Mouse (Mus musculus): ENCODE data around the gene 2310011J03Rik. TPM values are rescaled to one million over a fixed set of nuclear protein-coding genes. Genes with fewer than 3 reads are reported as not detected.
A peak's percentile ranks its signal among the peaks of the same experiment; 100 is the strongest.

2310011J03Rik gene
- polyA plus RNA-seq, 1 experiment from 2014 or later, result 21.6 TPM

GRCm38 (mm10) chr10:80282481-80283441, 37.6 kb downstream of the 2310011J03Rik start:
- DNase-seq (no peak), ATAC-seq (ENCODE audit: low FRiP score, low TSS enrichment) (no peak)
- H3K4me2 ChIP-seq (ENCODE audit: low read length), result no peak overlapping the region
- H3K27me3 ChIP-seq (ENCODE audit: control insufficient read depth, insufficient read depth, low read length), result no peaks in the 10 kb centered on the region
- no peaks in the 10 kb centered on the region for H3K4me1 ChIP-seq (ENCODE audit: control insufficient read depth, insufficient read depth, low read length)
- H3K27ac ChIP-seq (replicated peaks; ENCODE audit: low read depth, low read length), result no peak overlapping the region
- H3K9ac ChIP-seq (replicated peaks; ENCODE audit: low read length), result no peak overlapping the region; the same call in 1 of the 2 replicates
- peaks cover 96% of the 10 kb centered on the region for H3K36me3 ChIP-seq (ENCODE audit: control insufficient read depth, insufficient read depth, low read length)
- H3K9me3 ChIP-seq (ENCODE audit: control insufficient read depth, low read length), result no peaks in the 10 kb centered on the region
- 90% methylated on average over 20 of the region's 20 CpGs for WGBS
- H3K4me3 ChIP-seq (replicated peaks; ENCODE audit: low read depth, low read length), result no peak overlapping the region

DNA sequence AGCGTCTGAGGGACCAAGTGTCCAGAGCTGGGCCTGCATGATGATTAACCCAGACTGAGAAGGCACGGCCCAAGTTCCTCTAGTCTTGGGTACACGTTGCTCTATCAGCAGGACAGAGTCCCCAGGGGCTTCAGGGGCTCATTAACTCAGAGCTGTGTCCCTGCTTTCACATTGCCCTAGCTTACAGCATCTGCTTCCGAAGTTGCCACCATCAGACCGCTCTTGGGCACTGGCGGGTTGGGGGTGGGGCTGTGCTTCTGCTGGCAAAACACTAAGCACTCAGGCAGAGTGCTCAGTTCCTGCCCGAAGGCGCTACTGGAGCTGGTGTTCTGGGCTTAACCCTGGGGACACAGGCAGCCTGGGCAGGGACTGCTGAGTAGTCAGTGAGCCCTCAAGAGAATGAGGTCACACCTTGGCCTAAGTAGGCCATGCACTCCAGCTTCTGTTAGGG, 38.4 kb downstream of the 2310011J03Rik start:
- H3K4me1 ChIP-seq (ENCODE audit: control insufficient read depth, insufficient read depth, low read length), result no peaks in the 10 kb centered on the region
- no peak overlapping the region for H3K4me3 ChIP-seq (replicated peaks; ENCODE audit: low read depth, low read length)
- H3K9me3 ChIP-seq (ENCODE audit: control insufficient read depth, low read length), result no peaks in the 10 kb centered on the region
- H3K36me3 ChIP-seq (ENCODE audit: control insufficient read depth, insufficient read depth, low read length), result peaks cover 96% of the 10 kb centered on the region
- H3K27ac ChIP-seq (replicated peaks; ENCODE audit: low read depth, low read length), result no peak overlapping the region
- no peak overlapping the region; the same call in 1 of the 2 replicates for H3K9ac ChIP-seq (replicated peaks; ENCODE audit: low read length)
- DNase-seq (peak; percentile 39), ATAC-seq (ENCODE audit: low FRiP score, low TSS enrichment) (peak; percentile 13; the same call in 1 of the 2 replicates)
- WGBS, result 57% methylated on average over 8 of the region's 8 CpGs
- no peaks in the 10 kb centered on the region for H3K27me3 ChIP-seq (ENCODE audit: control insufficient read depth, insufficient read depth, low read length)
- no peak overlapping the region for H3K4me2 ChIP-seq (ENCODE audit: low read length)

DNA sequence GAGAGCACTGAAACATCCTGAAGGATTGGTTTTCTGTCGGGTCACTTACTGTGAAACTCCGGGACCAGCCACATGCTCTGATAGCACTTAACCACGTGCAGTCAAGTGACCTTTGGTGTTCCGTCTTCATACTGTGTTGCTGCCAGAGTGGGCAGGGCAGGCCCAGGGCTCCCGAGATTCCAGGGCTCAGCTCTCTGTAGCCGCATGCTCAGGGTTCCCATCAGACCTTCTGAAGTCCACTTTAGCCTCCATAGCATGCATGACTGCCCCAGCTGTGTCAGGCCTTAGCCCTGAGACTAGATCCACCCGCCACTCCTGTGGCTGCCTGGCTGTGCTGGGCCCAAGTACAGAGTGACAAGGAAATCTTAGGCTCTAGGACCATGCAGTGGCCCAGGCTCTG, 39.0 kb downstream of the 2310011J03Rik start:
- H3K4me2 ChIP-seq (ENCODE audit: low read length), result no peak overlapping the region
- DNase-seq (no peak), ATAC-seq (ENCODE audit: low FRiP score, low TSS enrichment) (no peak)
- H3K27ac ChIP-seq (replicated peaks; ENCODE audit: low read depth, low read length), result no peak overlapping the region
- 80% methylated on average over 7 of the region's 7 CpGs for WGBS
- H3K36me3 ChIP-seq (ENCODE audit: control insufficient read depth, insufficient read depth, low read length), result peaks cover 96% of the 10 kb centered on the region
- no peak overlapping the region; the same call in 1 of the 2 replicates for H3K9ac ChIP-seq (replicated peaks; ENCODE audit: low read length)
- no peaks in the 10 kb centered on the region for H3K4me1 ChIP-seq (ENCODE audit: control insufficient read depth, insufficient read depth, low read length)
- no peaks in the 10 kb centered on the region for H3K27me3 ChIP-seq (ENCODE audit: control insufficient read depth, insufficient read depth, low read length)
- no peak overlapping the region for H3K4me3 ChIP-seq (replicated peaks; ENCODE audit: low read depth, low read length)
- no peaks in the 10 kb centered on the region for H3K9me3 ChIP-seq (ENCODE audit: control insufficient read depth, low read length)

DNA sequence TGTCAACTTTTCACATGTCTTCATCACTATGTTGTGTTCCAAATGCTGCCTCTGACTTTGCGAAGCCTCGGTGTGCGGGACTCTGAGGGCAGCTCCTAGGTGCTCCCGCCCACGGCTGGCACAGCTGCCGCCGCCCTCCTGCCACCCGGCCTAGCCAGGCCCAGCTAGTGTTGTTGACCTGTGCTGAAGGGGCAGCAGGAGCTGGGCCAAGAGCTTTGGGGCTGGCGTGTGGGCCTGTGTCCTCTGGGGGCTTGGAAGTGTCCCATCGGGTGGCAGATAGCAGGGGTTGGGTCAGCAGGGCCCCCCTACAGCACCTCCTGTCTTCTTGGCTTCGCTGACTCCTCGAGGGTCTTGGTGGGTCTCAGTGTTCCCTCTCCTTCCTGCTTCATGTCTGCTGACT, 41.1 kb downstream of the 2310011J03Rik start:
- no peak overlapping the region for H3K4me3 ChIP-seq (replicated peaks; ENCODE audit: low read depth, low read length)
- no peaks in the 10 kb centered on the region for H3K27me3 ChIP-seq (ENCODE audit: control insufficient read depth, insufficient read depth, low read length)
- DNase-seq (no peak), ATAC-seq (ENCODE audit: low FRiP score, low TSS enrichment) (no peak)
- H3K9me3 ChIP-seq (ENCODE audit: control insufficient read depth, low read length), result no peaks in the 10 kb centered on the region
- H3K4me1 ChIP-seq (ENCODE audit: control insufficient read depth, insufficient read depth, low read length), result no peaks in the 10 kb centered on the region
- no peak overlapping the region for H3K27ac ChIP-seq (replicated peaks; ENCODE audit: low read depth, low read length)
- H3K9ac ChIP-seq (replicated peaks; ENCODE audit: low read length), result no peak overlapping the region
- H3K4me2 ChIP-seq (ENCODE audit: low read length), result no peak overlapping the region
- 94% methylated on average over 12 of the region's 12 CpGs for WGBS
- peaks cover 94% of the 10 kb centered on the region for H3K36me3 ChIP-seq (ENCODE audit: control insufficient read depth, insufficient read depth, low read length)

- Histone ChIP-seq H3K4me1 (ENCODE audit: control insufficient read depth, insufficient read depth, low read length) (no peaks in the 10 kb centered on the region), H3K27me3 (ENCODE audit: control insufficient read depth, insufficient read depth, low read length) (no peaks in the 10 kb centered on the region), H3K9ac (replicated peaks; ENCODE audit: low read length) (no peak overlapping the region), H3K27ac (replicated peaks; ENCODE audit: low read depth, low read length) (no peak overlapping the region), H3K9me3 (ENCODE audit: control insufficient read depth, low read length) (no peaks in the 10 kb centered on the region), H3K4me3 (replicated peaks; ENCODE audit: low read depth, low read length) (no peak overlapping the region), H3K36me3 (ENCODE audit: control insufficient read depth, insufficient read depth, low read length) (peaks cover 91% of the 10 kb centered on the region), H3K4me2 (ENCODE audit: low read length) (no peak overlapping the region)
- 95% methylated on average over 9 of the region's 9 CpGs for WGBS
- ATAC-seq (ENCODE audit: low FRiP score, low TSS enrichment) (no peak), DNase-seq (no peak)
These were observed 41.9 kb downstream of the 2310011J03Rik start for GRCm38 (mm10) chr10:80278390-80278789.

DNA sequence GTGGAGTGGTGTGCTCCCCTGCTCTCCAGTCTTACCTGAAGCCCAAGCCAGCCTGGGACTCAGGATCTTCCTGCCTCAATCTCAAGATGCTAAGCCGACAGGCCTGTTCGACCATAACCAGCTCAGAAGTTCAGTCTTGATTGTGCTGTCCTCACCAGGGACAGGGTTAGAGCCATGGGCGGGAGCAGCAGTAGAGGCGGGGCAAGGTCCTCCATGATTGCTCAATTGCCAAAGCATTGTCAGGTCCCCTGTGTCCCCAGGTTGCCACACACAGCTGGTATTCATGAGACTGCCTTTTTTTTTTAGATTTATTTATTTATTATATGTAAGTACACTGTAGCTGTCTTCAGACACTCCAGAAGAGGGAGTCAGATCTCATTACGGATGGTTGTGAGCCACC, 44.1 kb downstream of the 2310011J03Rik start:
- Histone ChIP-seq H3K27me3 (ENCODE audit: control insufficient read depth, insufficient read depth, low read length) (no peaks in the 10 kb centered on the region), H3K4me1 (ENCODE audit: control insufficient read depth, insufficient read depth, low read length) (no peaks in the 10 kb centered on the region), H3K4me2 (ENCODE audit: low read length) (no peak overlapping the region), H3K36me3 (ENCODE audit: control insufficient read depth, insufficient read depth, low read length) (peaks cover 81% of the 10 kb centered on the region), H3K9ac (replicated peaks; ENCODE audit: low read length) (no peak overlapping the region), H3K27ac (replicated peaks; ENCODE audit: low read depth, low read length) (no peak overlapping the region), H3K4me3 (replicated peaks; ENCODE audit: low read depth, low read length) (no peak overlapping the region), H3K9me3 (ENCODE audit: control insufficient read depth, low read length) (no peaks in the 10 kb centered on the region)
- WGBS, result 85% methylated on average over 5 of the region's 5 CpGs
- no peak for ATAC-seq (ENCODE audit: low FRiP score, low TSS enrichment)
- DNase-seq, result no peak

DNA sequence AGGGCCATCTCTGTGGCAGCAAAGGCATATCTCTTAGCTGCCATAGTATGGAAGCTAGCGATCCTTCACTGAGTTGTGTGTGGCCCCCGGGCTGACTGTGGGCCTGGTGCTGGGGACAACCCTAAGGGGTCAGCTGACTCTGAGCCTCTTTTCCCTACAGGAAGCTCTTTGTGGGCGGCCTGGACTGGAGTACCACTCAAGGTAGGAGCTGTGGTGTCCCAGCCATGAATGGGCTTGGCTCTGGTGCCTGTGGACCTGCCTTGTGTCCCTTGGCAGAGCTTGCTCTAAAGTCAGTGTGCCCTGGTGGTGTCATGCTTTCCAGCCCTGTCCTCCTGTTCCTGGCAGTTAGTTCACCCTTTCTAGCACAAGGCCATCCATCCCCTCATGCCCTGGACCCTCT, 46.5 kb downstream of the 2310011J03Rik start:
- WGBS, result 91% methylated on average over 3 of the region's 3 CpGs
- no peaks in the 10 kb centered on the region for H3K4me1 ChIP-seq (ENCODE audit: control insufficient read depth, insufficient read depth, low read length)
- H3K4me3 ChIP-seq (replicated peaks; ENCODE audit: low read depth, low read length), result no peak overlapping the region
- no peaks in the 10 kb centered on the region for H3K27me3 ChIP-seq (ENCODE audit: control insufficient read depth, insufficient read depth, low read length)
- H3K9me3 ChIP-seq (ENCODE audit: control insufficient read depth, low read length), result no peaks in the 10 kb centered on the region
- DNase-seq, result no peak
- H3K9ac ChIP-seq (replicated peaks; ENCODE audit: low read length), result no peak overlapping the region
- H3K27ac ChIP-seq (replicated peaks; ENCODE audit: low read depth, low read length), result no peak overlapping the region
- no peak overlapping the region for H3K4me2 ChIP-seq (ENCODE audit: low read length)
- ATAC-seq (ENCODE audit: low FRiP score, low TSS enrichment), result no peak
- H3K36me3 ChIP-seq (ENCODE audit: control insufficient read depth, insufficient read depth, low read length), result peaks cover 57% of the 10 kb centered on the region

DNA sequence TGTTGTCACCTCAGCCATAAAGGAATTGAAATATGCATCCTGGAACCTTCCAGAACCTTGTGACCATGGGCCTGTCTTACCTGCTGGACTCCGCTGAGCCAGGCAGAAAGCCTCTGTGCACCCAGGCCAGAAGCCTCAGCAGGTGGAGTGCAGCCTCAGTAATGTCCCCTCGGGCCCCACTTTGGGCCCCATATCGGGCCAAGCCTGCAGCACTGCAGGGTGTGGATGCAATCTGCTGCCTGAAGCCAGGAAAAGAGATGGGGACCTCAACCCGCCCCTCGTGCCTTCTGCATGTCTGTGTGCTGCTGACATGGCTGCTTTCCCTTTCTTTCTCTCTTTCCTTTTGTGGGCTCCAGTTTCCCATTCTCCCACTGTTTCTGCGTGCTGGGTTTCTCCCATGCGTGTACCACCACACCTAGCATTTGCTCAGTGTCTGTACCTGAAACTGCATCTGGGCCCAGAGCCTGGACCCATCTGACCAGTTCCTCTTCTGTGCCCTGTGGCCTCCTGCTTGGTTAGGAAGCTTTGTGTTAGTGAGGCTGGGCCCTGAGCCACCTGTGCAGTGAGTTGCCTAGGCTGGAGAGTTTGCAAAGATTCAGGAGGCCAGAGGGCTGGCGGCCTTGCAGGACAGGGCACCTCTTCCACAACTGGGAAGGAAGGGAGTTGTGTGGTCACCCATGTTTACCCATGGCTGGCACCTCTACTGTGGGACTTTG, 48.3 kb downstream of the 2310011J03Rik start:
- ATAC-seq (ENCODE audit: low FRiP score, low TSS enrichment) (no peak), DNase-seq (no peak)
- Histone ChIP-seq H3K36me3 (ENCODE audit: control insufficient read depth, insufficient read depth, low read length) (peaks cover 46% of the 10 kb centered on the region), H3K9me3 (ENCODE audit: control insufficient read depth, low read length) (no peaks in the 10 kb centered on the region), H3K4me1 (ENCODE audit: control insufficient read depth, insufficient read depth, low read length) (peaks cover 10% of the 10 kb centered on the region), H3K27me3 (ENCODE audit: control insufficient read depth, insufficient read depth, low read length) (no peaks in the 10 kb centered on the region), H3K4me3 (replicated peaks; ENCODE audit: low read depth, low read length) (no peak overlapping the region), H3K9ac (replicated peaks; ENCODE audit: low read length) (no peak overlapping the region), H3K27ac (replicated peaks; ENCODE audit: low read depth, low read length) (no peak overlapping the region), H3K4me2 (ENCODE audit: low read length) (no peak overlapping the region)
- 91% methylated on average over 8 of the region's 8 CpGs for WGBS
